Mouse (Mus musculus) adrenal gland, adult 8-10 months (tissue): Measurements from ENCODE around the gene Olfm4. TPM values are rescaled to one million over a fixed set of nuclear protein-coding genes. Genes with fewer than 3 reads are reported as not detected.

Experiments used
- DNase-seq: peaks from one replicate; pipeline ENCODE4 v3.0.0; 2022
- total RNA-seq, 4 experiments: library from RNA; stranded (reverse); gene quantifications; 2 replicates each; pipeline ENCODE4 v1.2.4; 2022

Olfm4 gene
- total RNA-seq: not detected

DNA sequence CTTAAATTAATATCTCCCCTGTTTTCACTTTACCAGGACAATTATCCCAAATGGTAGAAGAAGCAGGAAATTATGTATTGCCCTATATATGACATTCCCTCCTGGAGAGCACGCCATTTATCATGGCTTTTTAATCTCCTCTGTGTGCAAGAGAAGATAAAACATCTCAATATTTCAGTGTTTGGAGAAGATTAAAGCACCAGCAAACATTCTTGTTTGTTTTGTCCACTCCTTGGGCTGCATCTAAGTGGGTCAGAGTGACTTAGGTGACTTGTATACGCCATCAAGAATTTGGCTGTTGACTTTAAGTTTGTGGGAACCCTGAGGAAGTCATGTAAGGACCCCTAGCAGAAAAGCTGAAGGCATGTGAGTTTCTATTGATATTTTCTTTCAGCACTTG lies at the start of gene Olfm4:
Gene Olfm4 (plus strand): TSS at position 301 of the 400 bp plus-strand sequence.
- no peak for DNase-seq

GRCm38 (mm10) chr14:79934426-79934825 lies 49.5 kb upstream of the Olfm4 start:
- DNase-seq: no peak

DNA sequence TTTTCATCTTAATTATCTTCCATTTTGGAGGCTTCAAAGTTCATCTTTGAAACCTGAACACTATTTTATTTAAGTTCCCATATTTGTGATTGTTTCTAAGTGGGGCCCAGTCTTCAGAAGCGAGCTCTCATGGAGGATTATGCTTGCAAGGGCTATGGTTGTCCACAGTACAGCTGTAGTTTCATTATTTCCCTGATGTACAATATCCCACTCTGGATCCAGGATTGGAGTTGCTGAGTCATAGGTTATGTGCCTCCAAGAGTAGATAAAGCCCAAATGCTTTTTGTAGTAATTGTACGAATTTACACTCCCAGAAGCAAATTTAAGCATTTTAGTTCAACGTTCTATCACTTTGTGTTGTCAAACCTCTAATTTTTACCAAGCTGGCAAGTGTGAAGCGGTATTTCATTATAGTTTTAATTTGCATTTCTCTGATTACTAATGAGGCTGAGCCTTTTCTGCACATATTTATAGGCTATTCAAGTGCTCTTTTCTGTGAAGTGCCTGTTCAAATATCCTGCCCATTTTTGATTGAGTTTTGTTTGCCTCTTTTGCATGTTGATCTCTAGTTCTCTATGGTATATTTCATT lies 46.9 kb upstream of the Olfm4 start:
- no peak for DNase-seq

DNA sequence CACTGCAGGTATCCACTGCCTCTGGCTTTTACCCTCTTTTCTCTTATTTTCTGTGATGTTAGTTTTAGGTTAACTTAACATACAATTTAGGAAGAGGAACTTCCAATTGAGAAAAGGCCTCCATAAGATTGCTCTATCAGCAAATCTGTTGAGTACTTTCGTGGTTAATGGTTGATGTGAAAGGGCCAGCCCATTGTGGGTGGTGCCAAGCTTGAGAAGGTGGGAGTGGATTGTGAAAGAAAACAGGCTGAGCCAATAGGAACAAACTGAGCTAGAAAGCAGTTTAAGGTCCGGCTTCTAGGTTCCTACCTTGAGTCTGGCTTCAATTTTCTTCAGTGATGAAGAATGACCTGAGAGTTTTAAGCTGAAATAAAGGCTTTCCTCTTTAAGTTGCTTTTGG lies 38.0 kb upstream of the Olfm4 start:
- no peak for DNase-seq

- DNase-seq: no peak
These were observed 28.2 kb upstream of the Olfm4 start for GRCm38 (mm10) chr14:79955678-79956077.

DNA sequence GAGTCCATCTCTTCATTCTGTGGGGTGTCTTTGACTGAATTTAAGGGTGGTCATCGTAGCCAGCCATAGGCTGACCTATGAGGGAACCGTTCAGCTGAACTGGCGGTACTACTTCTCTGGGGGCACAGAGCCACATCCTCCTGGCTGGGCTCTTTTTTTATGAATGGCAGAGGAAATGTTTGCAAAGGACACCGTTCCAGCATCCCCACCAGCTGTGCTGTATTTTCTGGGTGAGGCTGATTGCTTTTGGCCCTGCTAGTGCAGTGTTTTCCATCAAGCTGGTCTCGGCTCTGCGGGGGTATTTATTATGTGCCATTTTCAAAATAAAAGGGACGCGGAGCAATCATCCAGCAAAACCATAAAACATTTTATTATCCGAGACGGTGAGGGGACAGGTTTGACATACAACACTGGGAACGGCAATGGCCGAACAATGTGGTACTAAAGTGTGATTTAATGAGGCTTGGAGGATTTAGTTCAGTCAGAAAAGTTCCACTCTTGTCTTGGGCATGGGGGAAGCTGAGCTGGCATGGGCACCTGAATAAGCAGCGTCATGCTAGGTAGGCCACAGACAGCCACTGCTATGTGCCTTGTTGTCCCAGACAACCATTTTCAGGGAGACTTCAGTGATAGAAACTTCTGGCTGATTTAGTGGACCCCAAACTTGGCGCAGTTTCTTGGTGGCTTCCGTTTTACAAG lies 25.9 kb upstream of the Olfm4 start:
- no peak for DNase-seq

DNA sequence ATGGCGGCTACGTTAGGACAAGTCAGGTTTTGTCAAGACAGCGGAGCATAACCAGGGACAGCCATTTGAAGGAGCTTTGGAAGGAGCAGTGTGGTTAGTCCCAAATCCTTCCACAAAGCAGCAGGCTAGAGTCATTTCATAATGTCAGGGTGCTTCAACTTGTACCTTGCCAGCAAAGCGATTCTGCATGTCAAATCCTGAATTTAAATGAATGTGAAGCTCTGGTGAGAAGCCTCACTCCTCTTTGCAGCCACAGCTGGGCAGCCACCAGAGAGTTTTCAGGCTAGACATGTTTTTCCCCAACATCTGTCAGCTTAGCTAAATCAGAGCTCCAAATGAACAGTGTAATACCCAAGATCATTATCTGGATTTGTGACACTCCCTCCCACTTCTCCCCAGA lies 22.7 kb upstream of the Olfm4 start:
- DNase-seq: no peak

- DNase-seq: no peak
These were observed 22.3 kb upstream of the Olfm4 start for GRCm38 (mm10) chr14:79961602-79962001.

GRCm38 (mm10) chr14:79970165-79970564 lies 13.7 kb upstream of the Olfm4 start:
- no peak for DNase-seq

- no peak for DNase-seq
These were observed 12.7 kb upstream of the Olfm4 start for GRCm38 (mm10) chr14:79970928-79971738.

DNA sequence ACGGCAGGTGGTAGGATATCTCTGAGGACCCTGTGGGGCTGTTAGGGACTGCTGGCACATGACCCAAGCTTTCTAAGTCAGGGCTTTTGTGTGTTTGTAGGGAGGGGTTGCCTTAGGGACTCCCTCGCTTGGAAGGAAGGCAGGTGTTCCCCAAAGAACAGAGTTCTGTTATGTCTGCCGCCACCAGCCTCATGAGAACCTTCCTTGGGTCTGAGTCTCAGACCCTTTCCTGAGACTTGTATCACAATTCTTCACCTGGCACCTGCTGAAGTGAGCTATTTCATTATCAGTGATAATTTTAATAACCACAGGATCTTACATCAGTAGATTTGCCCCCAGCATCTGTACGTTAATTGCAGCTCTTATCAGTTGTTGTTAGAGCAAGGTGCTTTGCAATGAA lies 2.4 kb upstream of the Olfm4 start:
- DNase-seq: no peak

DNA sequence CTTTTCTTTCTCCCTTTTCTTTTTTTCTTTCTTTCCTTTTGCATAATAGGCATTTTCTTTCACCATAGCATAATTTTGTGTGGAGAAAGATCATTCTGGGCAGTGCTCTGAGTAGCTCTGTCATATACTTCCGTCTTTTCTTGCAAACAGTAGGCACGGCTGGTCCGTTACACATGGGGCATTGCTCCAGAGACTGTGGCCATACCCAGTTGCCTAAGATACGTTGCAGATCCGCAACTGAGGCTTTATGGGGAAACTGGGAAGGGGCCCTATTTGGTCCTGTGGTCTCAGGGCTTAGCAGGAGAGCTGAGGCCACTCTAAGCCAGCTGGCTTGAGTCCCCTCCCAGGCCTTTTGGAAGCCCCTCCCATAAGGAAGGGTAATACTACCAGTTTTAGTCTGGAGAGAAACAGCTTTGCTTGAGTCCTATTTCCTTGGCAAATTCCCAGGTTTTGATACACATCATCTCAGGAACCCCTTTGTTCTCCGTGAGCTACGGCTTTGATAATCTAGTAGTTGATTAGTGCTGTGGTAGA lies 1.3 kb downstream of the Olfm4 start:
- DNase-seq: no peak

GRCm38 (mm10) chr14:79985696-79986095 lies 1.8 kb downstream of the Olfm4 start:
- no peak for DNase-seq

DNA sequence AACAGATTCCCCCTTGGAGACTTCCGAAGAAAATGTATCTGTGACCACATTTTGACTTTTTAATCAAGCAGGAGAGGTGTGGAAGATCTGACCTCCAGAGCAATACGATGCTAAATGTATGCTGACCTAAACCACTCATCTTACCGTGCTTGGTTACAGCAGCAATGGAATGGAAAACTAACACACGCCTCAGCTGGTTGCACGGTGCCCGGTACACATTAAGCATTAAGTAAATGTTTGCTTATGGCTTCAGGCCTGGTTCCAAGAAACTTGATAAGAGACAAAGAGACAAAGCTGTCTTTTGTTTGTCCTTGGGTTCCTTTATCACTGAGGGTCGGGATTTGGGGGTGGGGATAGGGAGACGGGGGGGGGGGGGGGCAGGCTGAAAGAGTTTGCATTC lies 3.0 kb downstream of the Olfm4 start:
- DNase-seq: no peak

DNA sequence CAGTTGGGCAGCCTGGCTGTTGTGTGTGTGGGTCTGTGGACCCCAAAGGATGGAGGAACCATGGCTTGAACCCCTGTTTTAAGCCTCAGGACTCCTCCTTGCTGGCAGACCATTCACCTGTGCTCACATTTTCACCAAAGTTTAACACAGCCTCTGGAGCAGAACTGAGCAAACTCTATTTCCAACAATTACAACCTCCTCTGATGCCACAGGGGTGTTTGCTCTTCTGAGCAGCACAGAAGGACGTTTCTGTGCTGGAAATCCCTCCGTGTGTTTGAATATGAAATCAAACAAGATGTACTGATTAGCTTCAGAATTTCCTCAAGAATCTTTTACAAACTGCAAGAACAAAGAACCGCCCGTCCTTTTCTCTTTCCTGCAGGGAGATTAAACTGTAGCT lies 5.9 kb downstream of the Olfm4 start:
- DNase-seq: no peak

DNA sequence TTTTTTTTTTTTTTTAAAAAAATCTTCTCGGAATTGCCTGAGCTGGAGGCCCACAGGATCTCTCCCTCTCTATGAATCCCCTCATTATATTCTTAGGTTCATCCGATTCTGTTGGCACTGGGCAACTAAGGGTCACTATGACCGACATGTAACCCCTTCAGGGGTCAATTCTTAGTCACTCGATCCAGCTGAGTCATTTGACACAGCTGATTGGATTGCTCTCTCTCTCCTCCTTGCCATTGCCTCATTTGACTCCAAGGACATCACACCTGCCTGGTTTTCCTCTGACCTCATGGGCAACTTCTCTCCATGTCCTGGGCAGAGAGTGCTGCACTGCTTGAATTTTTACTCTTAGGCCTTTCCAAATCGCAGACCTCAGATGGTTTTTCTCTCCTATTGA lies 6.7 kb downstream of the Olfm4 start:
- DNase-seq: no peak

- DNase-seq: no peak
These were observed 13.7 kb downstream of the Olfm4 start for GRCm38 (mm10) chr14:79997534-79997933.

GRCm38 (mm10) chr14:80000110-80000531 lies 16.2 kb downstream of the Olfm4 start:
- no peak for DNase-seq

GRCm38 (mm10) chr14:80007686-80008085 lies 23.8 kb downstream of the Olfm4 start:
- no peak for DNase-seq

DNA sequence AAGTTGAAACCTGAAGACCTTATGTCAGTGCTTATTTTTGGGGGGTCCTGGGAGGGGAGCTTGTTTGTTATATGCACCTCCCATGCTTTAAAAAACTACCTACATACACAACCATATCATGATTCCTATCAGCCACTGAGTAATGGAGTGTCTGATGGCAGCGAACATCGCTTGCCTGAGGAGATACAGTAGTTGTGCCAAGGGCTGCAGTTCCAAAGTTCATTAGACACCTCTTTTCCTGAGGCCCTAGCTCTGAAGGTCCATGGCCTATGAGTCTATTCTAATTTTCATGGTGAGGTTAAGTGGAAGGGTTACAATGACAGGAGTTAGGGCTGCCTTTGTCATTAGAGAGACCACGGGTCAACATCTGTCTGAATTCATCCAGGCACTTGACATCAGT lies 26.5 kb downstream of the Olfm4 start:
- DNase-seq: no peak

- no peak for DNase-seq
These were observed 31.1 kb downstream of the Olfm4 start for GRCm38 (mm10) chr14:80014966-80015365.

- no peak for DNase-seq
These were observed 32.2 kb downstream of the Olfm4 start for GRCm38 (mm10) chr14:80016112-80016511.

DNA sequence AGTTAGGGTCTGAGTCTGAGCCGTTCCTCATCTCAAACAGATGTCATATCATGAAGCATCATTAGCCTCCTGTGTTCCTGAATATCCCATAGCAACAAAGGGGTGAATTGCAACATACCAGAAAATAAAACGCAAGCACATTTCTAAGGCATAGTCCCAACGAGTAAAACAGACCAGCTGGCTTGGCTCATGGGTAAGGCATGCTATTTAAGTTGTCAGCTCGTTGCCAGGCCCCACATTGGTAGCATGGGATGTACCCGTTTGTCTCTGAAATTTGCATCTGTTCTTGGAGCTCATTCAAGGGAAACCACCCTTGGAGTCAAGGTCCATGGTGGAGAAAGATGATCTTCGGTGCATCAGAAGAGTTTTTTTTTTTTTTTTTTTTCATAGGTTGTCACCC lies 42.2 kb downstream of the Olfm4 start:
- no peak for DNase-seq
